Mouse (Mus musculus) small intestine, adult 2 months (tissue): Measurements from ENCODE around the gene Gm44579. TPM values are rescaled to one million over a fixed set of nuclear protein-coding genes. Genes with fewer than 3 reads are reported as not detected.

Experiments used
- H3K27ac ChIP-seq: fragments of 200-500 bp; 2 replicates; pipeline ENCODE4 v1.5.1; 2012; ENCODE audit warnings: low read depth, low read length, control low read depth, inconsistent platforms; ENCODE audit not compliant: insufficient read depth
- H3K27me3 ChIP-seq: fragments of 200-500 bp; 2 replicates; pipeline ENCODE4 v1.6.1; 2012; ENCODE audit warnings: mild to moderate bottlenecking, moderate library complexity, low read length, inconsistent platforms; ENCODE audit not compliant: control insufficient read depth, insufficient read depth
- H3K36me3 ChIP-seq: fragments of 200-500 bp; 2 replicates; pipeline ENCODE4 v1.6.1; 2012; ENCODE audit warnings: mild to moderate bottlenecking, low read length, control low read depth, inconsistent platforms; ENCODE audit not compliant: control insufficient read depth, insufficient read depth
- H3K4me1 ChIP-seq: fragments of 200-500 bp; 2 replicates; pipeline ENCODE4 v1.6.1; 2012; ENCODE audit warnings: low read length, inconsistent platforms, mixed read lengths; ENCODE audit not compliant: control insufficient read depth, insufficient read depth, insufficient read length
- H3K4me3 ChIP-seq: fragments of 200-500 bp; 2 replicates; pipeline ENCODE4 v1.5.1; 2012; ENCODE audit warnings: low read depth, mild to moderate bottlenecking, control low read depth, inconsistent platforms, low read length, moderate library complexity
- CTCF ChIP-seq: fragments of 200-500 bp; IDR thresholded peaks from 2 replicates; pipeline ENCODE4 v1.5.1; 2012; ENCODE audit warnings: low read depth, mild to moderate bottlenecking, control low read depth, inconsistent platforms, low read length, moderate library complexity, mixed read lengths; ENCODE audit not compliant: insufficient replicate concordance, insufficient read length; ENCODE audit errors: extremely low read depth
- POLR2A ChIP-seq: fragments of 200-500 bp; IDR thresholded peaks from 2 replicates; pipeline ENCODE4 v1.6.1; 2012; ENCODE audit warnings: low read depth, mild to moderate bottlenecking, control low read depth, inconsistent platforms, low read length, moderate library complexity
- WGBS: fragments of 180-500 bp; shearing (Covaris S2); methylation state at CpG from one replicate; pipeline ENCODE4 v1.1.7; 2018; 5-methylcytosine and 5-hydroxymethylcytosine counted together
- polyA plus RNA-seq: library from polyadenylated mRNA; depleted of rRNA; stranded (reverse); fragments of >200 nt; gene quantifications from 2 replicates; pipeline ENCODE4 v1.2.3, GENCODE M21; 2012

Gm44579 gene
- polyA plus RNA-seq, 1 experiment: not detected

DNA sequence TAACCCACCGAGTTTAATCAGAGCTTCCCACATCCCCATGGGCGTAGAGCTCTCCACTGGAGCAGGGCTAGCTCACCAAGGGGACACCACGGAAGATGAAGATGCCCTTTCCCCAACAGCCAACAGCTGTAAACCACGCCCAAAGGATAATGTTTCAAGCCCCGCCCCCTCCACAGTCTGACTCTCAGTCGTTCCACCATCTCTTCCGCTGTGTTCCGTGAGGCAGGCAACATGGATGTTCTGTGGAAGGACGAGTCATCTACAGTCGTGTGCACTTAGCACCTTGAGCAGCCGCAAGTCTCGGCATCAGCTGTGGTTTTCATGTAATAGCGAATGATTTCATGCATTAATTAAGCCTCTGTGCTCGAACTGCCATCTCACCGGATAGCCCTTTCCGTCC lies 4.8 kb upstream of the Gm44579 start:
- no peak overlapping the region for H3K27ac ChIP-seq
- H3K4me1 ChIP-seq: no peaks in the 10 kb centered on the region
- H3K27me3 ChIP-seq: no peaks in the 10 kb centered on the region
- H3K4me3 ChIP-seq: no peak overlapping the region
- WGBS: 49% methylated on average over 16 of the region's 16 CpGs
- no peaks in the 10 kb centered on the region for H3K36me3 ChIP-seq
- no peak for TF ChIP-seq POLR2A
- TF ChIP-seq CTCF: no peak

- Histone ChIP-seq H3K4me1 (no peaks in the 10 kb centered on the region), H3K4me3 (no peak overlapping the region), H3K36me3 (no peaks in the 10 kb centered on the region), H3K27me3 (no peaks in the 10 kb centered on the region), H3K27ac (no peak overlapping the region)
- TF ChIP-seq CTCF (no peak), POLR2A (no peak)
These were observed 1.6 kb upstream of the Gm44579 start for GRCm38 (mm10) chr15:98222377-98222776.

- Histone ChIP-seq H3K36me3 (no peaks in the 10 kb centered on the region), H3K27me3 (no peaks in the 10 kb centered on the region), H3K4me3 (no peak overlapping the region), H3K4me1 (no peaks in the 10 kb centered on the region), H3K27ac (no peak overlapping the region)
- 50% methylated on average over 5 of the region's 5 CpGs for WGBS
- TF ChIP-seq POLR2A (no peak), CTCF (no peak)
These were observed 6.6 kb downstream of the Gm44579 start for GRCm38 (mm10) chr15:98214130-98214529.

GRCm38 (mm10) chr15:98213336-98213870 lies 7.4 kb downstream of the Gm44579 start:
- WGBS: 67% methylated on average over 5 of the region's 5 CpGs
- Histone ChIP-seq H3K36me3 (no peaks in the 10 kb centered on the region), H3K27me3 (no peaks in the 10 kb centered on the region), H3K4me1 (no peaks in the 10 kb centered on the region), H3K4me3 (no peak overlapping the region), H3K27ac (no peak overlapping the region)
- TF ChIP-seq POLR2A (no peak), CTCF (no peak)

- WGBS: 64% methylated on average over 7 of the region's 7 CpGs
- no peak overlapping the region for H3K4me3 ChIP-seq
- no peaks in the 10 kb centered on the region for H3K36me3 ChIP-seq
- H3K27me3 ChIP-seq: no peaks in the 10 kb centered on the region
- H3K27ac ChIP-seq: no peak overlapping the region
- TF ChIP-seq POLR2A (no peak), CTCF (no peak)
- no peaks in the 10 kb centered on the region for H3K4me1 ChIP-seq
These were observed 11.1 kb downstream of the Gm44579 start for GRCm38 (mm10) chr15:98209676-98210075.

GRCm38 (mm10) chr15:98195442-98195841 lies 25.3 kb downstream of the Gm44579 start, which contains the start of gene Olfr288:
TSS of gene Olfr288 (minus strand) at chr15:98195542.
- H3K27me3 ChIP-seq: no peaks in the 10 kb centered on the region
- no peaks in the 10 kb centered on the region for H3K4me1 ChIP-seq
- no peak for TF ChIP-seq CTCF
- H3K36me3 ChIP-seq: no peaks in the 10 kb centered on the region
- WGBS: 60% methylated on average over 3 of the region's 3 CpGs
- H3K27ac ChIP-seq: no peak within 1 kb of the TSS
- no peak within 1 kb of the TSS for H3K4me3 ChIP-seq

- WGBS: 47% methylated on average over 4 of the region's 4 CpGs
- Histone ChIP-seq H3K4me1 (no peaks in the 10 kb centered on the region), H3K36me3 (no peaks in the 10 kb centered on the region), H3K27me3 (peaks cover 2% of the 10 kb centered on the region; the same call in 1 of the 2 replicates), H3K27ac (no peak overlapping the region), H3K4me3 (no peak overlapping the region)
- TF ChIP-seq CTCF: no peak
- TF ChIP-seq POLR2A: no peak
These were observed 36.3 kb downstream of the Gm44579 start for GRCm38 (mm10) chr15:98184456-98184855.

DNA sequence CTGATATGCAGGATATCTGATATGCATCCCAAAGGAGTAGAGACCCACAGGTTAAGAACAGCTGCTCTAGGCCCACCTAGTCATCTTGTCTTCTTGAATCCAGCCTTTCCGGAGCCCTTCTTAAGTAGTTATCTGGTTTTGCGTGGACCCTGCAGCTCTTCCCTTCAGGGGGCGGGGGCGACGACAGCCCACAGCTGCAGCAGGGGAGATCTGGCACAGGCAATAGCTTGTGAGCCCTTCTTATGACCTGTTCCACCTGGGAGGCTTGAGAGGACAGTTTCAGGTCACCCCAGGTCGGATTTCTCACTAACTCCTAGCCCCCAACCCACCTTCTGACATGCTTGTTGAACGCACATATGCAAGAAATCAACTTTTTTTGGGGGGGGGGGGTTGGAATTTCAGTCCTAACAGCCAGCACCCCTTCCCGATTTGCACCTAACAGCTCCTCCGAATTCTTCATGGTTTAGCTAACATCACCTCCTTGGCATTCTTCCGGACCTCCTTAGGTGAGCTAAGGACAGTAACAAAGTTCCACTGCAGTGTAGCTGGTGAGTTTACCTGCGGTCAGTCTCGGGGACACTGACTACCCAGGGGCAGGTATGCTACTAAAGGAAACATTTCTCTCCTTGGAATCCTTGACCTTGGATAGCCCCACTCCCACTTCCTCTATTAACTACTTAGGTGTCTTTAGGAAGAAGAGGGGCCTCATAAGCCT lies 38.8 kb downstream of the Gm44579 start:
- Histone ChIP-seq H3K4me1 (no peaks in the 10 kb centered on the region), H3K27ac (no peak overlapping the region), H3K4me3 (no peak overlapping the region), H3K36me3 (no peaks in the 10 kb centered on the region), H3K27me3 (peaks cover 2% of the 10 kb centered on the region; the same call in 1 of the 2 replicates)
- 65% methylated on average over 12 of the region's 12 CpGs for WGBS
- TF ChIP-seq CTCF (no peak), POLR2A (no peak)
